Comparison of ENCODE assay signal across 28 mouse cellular contexts in the genomic region with DNA sequence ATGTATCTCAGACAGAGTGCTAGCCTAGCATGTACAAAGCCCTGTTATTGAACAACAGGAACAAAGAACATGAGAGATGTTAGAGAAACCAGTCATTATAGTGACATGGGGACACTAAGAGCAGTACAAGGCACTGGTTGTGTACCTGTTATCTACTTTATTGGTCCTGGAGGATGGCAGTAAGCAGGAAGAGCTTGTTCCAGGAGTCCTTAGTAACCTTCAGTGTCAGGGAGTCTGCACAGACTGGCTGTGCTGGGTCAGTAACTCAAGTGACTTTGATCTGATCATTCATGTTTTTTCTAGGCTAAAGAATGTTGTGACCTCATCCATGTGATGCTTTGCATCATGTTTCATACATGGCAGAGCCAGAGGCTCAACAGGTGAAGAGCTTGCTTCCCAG. TPM values are rescaled to one million over a fixed set of nuclear protein-coding genes. Genes with fewer than 3 reads are reported as not detected.
"Had no signal": no experiment of that assay in that cellular context is flagged by ENCODE, and none has a peak within 500 bp of the region (broad histone marks: within the 10 kb centered on the region; RNA-seq: fewer than 3 reads in every experiment).

No protein-coding gene starts in this region.

- H3K9ac ChIP-seq: forebrain, postnatal 0 days; heart, embryonic 12.5 days; hindbrain, embryonic 13.5 days; hindbrain, embryonic 15.5 days; limb, embryonic 13.5 days; limb, embryonic 15.5 days; liver, embryonic 13.5 days; liver, embryonic 15.5 days had no signal

- H3K9me3 ChIP-seq: heart, embryonic 10.5 days; heart, embryonic 12.5 days; hindbrain, embryonic 13.5 days; hindbrain, embryonic 15.5 days; limb, embryonic 13.5 days; limb, embryonic 15.5 days; liver, embryonic 13.5 days; liver, embryonic 15.5 days had no signal

- DNase-seq: forebrain, postnatal 0 days; gastrocnemius, postnatal 14 days; gastrocnemius, postnatal 36 days; heart, adult 18-20 months; heart, postnatal 10 days; kidney, adult 18-20 months; kidney, adult 8-10 months; kidney, postnatal 10 days; kidney, postnatal 25 days; kidney, postnatal 4 days; layer of hippocampus, adult 9-11 months; layer of hippocampus, postnatal 36 days; left cerebral cortex, postnatal 4 days; liver, embryonic 13.5 days had no signal

- H3K4me2 ChIP-seq: heart, embryonic 12.5 days; hindbrain, embryonic 13.5 days; hindbrain, embryonic 15.5 days; limb, embryonic 13.5 days; limb, embryonic 15.5 days; liver, embryonic 13.5 days; liver, embryonic 15.5 days had no signal

- ATAC-seq: forebrain, postnatal 0 days; hindbrain, postnatal 0 days had no signal

- H3K4me3 ChIP-seq: heart, embryonic 10.5 days; heart, embryonic 12.5 days; hindbrain, embryonic 13.5 days; hindbrain, embryonic 15.5 days; limb, embryonic 13.5 days; limb, embryonic 15.5 days; liver, embryonic 13.5 days; liver, embryonic 15.5 days had no signal

- H3K27ac ChIP-seq: heart, embryonic 10.5 days; hindbrain, embryonic 13.5 days; hindbrain, embryonic 15.5 days; hindbrain, postnatal 0 days; limb, embryonic 13.5 days; limb, embryonic 15.5 days; liver, embryonic 15.5 days had no signal

- H3K36me3 ChIP-seq: heart, embryonic 10.5 days; heart, embryonic 12.5 days; hindbrain, embryonic 13.5 days; hindbrain, embryonic 15.5 days; limb, embryonic 13.5 days; limb, embryonic 15.5 days; liver, embryonic 13.5 days; liver, embryonic 15.5 days had no signal

- H3K27me3 ChIP-seq: heart, embryonic 12.5 days; hindbrain, embryonic 13.5 days; hindbrain, embryonic 15.5 days; limb, embryonic 13.5 days; limb, embryonic 15.5 days; liver, embryonic 13.5 days; liver, embryonic 15.5 days had no signal

- H3K4me1 ChIP-seq: heart, embryonic 10.5 days; heart, embryonic 12.5 days; hindbrain, embryonic 13.5 days; hindbrain, embryonic 15.5 days; limb, embryonic 13.5 days; limb, embryonic 15.5 days; liver, embryonic 15.5 days had no signal

RNA-seq across cellular contexts. Expression of a gene that starts 42.7 kb away (rescaled TPM):
- polyA plus RNA-seq: forebrain, postnatal 0 days; heart, embryonic 10.5 days; heart, embryonic 12.5 days; heart, embryonic 14.5 days; heart, embryonic 16.5 days; hindbrain, embryonic 11.5 days; hindbrain, embryonic 13.5 days; hindbrain, embryonic 15.5 days; kidney, embryonic 14.5 days; kidney, embryonic 16.5 days; limb, embryonic 11.5 days; limb, embryonic 13.5 days; limb, embryonic 15.5 days; liver, embryonic 13.5 days had no signal
